Mouse (Mus musculus): ENCODE results near the gene Vill.

Gene Vill

GRCm38 (mm10) chr9:119109685-119110353, 57.2 kb downstream of the Vill start:
- DNase-seq (ENCODE audit: low spot score in 2 of 2): no peak

GRCm38 (mm10) chr9:119110640-119111039, 58.1 kb downstream of the Vill start:
- no peak for DNase-seq (ENCODE audit: low spot score in 2 of 2)

GRCm38 (mm10) chr9:119114911-119115310, 62.3 kb downstream of the Vill start:
- DNase-seq (ENCODE audit: low spot score in 2 of 2): no peak

- DNase-seq (ENCODE audit: low spot score in 2 of 2): no peak
Measured at GRCm38 (mm10) chr9:119119409-119120167, 67.0 kb downstream of the Vill start.

- no peak for DNase-seq (ENCODE audit: low spot score in 2 of 2)
Measured at GRCm38 (mm10) chr9:119120168-119120560, 67.6 kb downstream of the Vill start.
